11 mouse cellular contexts compared by ENCODE assay signal in the genomic region with DNA sequence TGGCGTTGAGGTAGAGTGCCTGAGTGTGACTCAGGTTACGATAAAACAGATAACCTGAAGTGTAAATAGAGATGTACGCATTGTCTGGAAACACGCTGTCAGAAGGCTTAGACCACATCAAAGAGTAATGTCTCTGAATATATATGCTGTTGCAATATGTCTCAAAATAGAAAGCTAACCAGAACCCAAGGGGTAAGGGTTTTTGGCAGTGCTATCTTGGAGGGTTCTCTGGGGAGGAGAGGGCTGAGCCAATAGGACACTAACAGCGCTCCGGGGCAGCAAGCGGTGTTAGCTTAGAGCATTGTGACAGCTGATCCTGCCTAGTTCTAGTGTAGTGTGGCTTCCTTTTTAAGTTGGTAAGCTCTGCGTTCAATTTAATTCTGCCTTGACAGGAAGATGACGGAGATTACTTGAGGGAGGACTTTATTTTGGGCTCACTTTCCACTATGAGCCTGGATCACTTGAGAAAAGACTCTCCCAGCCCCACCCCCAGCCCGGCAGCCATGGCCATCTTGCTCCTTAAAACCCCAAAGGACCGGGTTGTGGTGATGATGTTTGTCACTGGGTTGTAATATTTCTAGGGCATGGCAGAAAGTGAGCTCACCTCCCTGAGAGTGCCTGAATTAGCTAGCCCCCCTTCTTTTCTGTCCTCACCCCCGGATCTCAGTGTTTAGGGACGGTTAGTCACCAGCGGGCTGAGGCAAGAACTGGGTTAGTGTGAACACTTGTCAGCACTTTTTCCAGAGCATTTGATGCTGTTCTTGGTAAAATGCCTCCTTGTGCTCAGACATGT. TPM values are rescaled to one million over a fixed set of nuclear protein-coding genes. Genes with fewer than 3 reads are reported as not detected.
DNase-seq lines count a peak whose midpoint lies in the region; TF ChIP-seq lines count a peak whose summit lies in the region.
"Had no signal": no experiment of that assay in that cellular context is flagged by ENCODE, and none has a peak within 500 bp of the region (broad histone marks: within the 10 kb centered on the region; RNA-seq: fewer than 3 reads in every experiment).

No protein-coding gene starts in this region.

- H3K27ac ChIP-seq in layer of hippocampus, adult 2 months = peak overlapping the region; percentile 32; the same call in 1 of the 2 replicates
- H3K27ac ChIP-seq: midbrain, embryonic 12.5 days had no signal

- intact Hi-C loops in left cerebral cortex, postnatal 36 days (cut with DNase I) = no loop called here

- DNase-seq in adrenal gland, adult (ENCODE audit: inconsistent age in 2 of 2, low spot score in 1 of 2) = peak; percentile 57 to 65
- DNase-seq in adrenal gland, postnatal 10 days = no peak
- DNase-seq in layer of hippocampus, adult 2 months (ENCODE audit: low spot score in 2 of 2) = no peak
- DNase-seq in layer of hippocampus, postnatal 36 days = no peak
- DNase-seq in T-cell, adult 2 months (ENCODE audit: low spot score) = peak; percentile 83
- DNase-seq in left cerebral cortex, postnatal 36 days (ENCODE audit: low spot score in 2 of 2) = peak; percentile 60 to 69
- DNase-seq in kidney, postnatal 14 days = no peak
- DNase-seq in layer of hippocampus, postnatal 25 days (ENCODE audit: extremely low spot score in 1 of 2, low spot score in 1 of 2) = no peak
- DNase-seq: adrenal gland, postnatal 25 days had no signal

- TF ChIP-seq CTCF in layer of hippocampus, adult 2 months (conservative IDR thresholded peaks at IDR 0.05) = no peak

- no peak overlapping the region for H3K4me3 ChIP-seq in layer of hippocampus, adult 2 months
- H3K4me3 ChIP-seq: erythroblast, embryonic 14.5 days; midbrain, embryonic 12.5 days had no signal

RNA-seq across cellular contexts. Expression of a gene that starts 21.3 kb away (rescaled TPM):
- 100 to 1,000 TPM; 122 to 123 TPM for total RNA-seq in adrenal gland, postnatal 10 days (2021)
- 10 to 100 TPM; 33.5 to 38.0 TPM for total RNA-seq in layer of hippocampus, adult 2 months (2021)
- total RNA-seq in layer of hippocampus, postnatal 36 days (2021) = 10 to 100 TPM; 39.9 to 40.8 TPM
- 10 to 100 TPM; 34.2 to 38.3 TPM for total RNA-seq in left cerebral cortex, postnatal 36 days (2021)
- total RNA-seq in layer of hippocampus, postnatal 25 days (2021) = 10 to 100 TPM; 37.8 to 37.9 TPM

RNA-seq across cellular contexts. Expression of a gene that starts 47.0 kb away (rescaled TPM):
- 10 to 100 TPM; 11.2 to 16.4 TPM for total RNA-seq in adrenal gland, postnatal 10 days (2021)
- 1 to 10 TPM; 7.4 to 8.3 TPM for total RNA-seq in layer of hippocampus, adult 2 months (2021)
- total RNA-seq in layer of hippocampus, postnatal 36 days (2021) = 1 to 10 TPM; 4.9 to 8.5 TPM
- 1 to 10 TPM; 4.3 to 7.1 TPM for total RNA-seq in left cerebral cortex, postnatal 36 days (2021)
- total RNA-seq in layer of hippocampus, postnatal 25 days (2021) = 1 to 10 TPM; 4.4 to 6.3 TPM

RNA-seq across cellular contexts. Expression of a gene that starts 47.2 kb away (rescaled TPM):
- 10 to 100 TPM; 41.7 to 43.0 TPM for total RNA-seq in adrenal gland, postnatal 10 days (2021)
- total RNA-seq in layer of hippocampus, adult 2 months (2021) = 100 to 1,000 TPM; 122 to 129 TPM
- total RNA-seq in layer of hippocampus, postnatal 36 days (2021) = 100 to 1,000 TPM; 123 to 126 TPM
- 100 to 1,000 TPM; 112 to 120 TPM for total RNA-seq in left cerebral cortex, postnatal 36 days (2021)
- total RNA-seq in layer of hippocampus, postnatal 25 days (2021) = 100 to 1,000 TPM; 123 to 127 TPM

RNA-seq across cellular contexts. Expression of a gene that starts 52.8 kb away (rescaled TPM):
- total RNA-seq in adrenal gland, postnatal 10 days (2021) = 1 to 10 TPM; 1.3 to 9.6 TPM
- not detected for total RNA-seq in layer of hippocampus, adult 2 months (2021)
- total RNA-seq in layer of hippocampus, postnatal 36 days (2021) = not detected
- total RNA-seq in left cerebral cortex, postnatal 36 days (2021) = not detected
- total RNA-seq in layer of hippocampus, postnatal 25 days (2021) = not detected

Comparison
In these comparisons a context has a peak if more than half of its experiments do, and no peak if none do; other contexts are left out.
1. DNase-seq: peak in adrenal gland, adult (2 of 2), T-cell, adult 2 months (single experiment) and left cerebral cortex, postnatal 36 days (2 of 2); none in adrenal gland, postnatal 10 days (single experiment), layer of hippocampus, adult 2 months (0 of 2), layer of hippocampus, postnatal 36 days (0 of 2), kidney, postnatal 14 days (single experiment) and layer of hippocampus, postnatal 25 days (0 of 2).